Mouse (Mus musculus) G1E-ER4 (cell line): ENCODE results near the gene Gm10645. TPM values are rescaled to one million over a fixed set of nuclear protein-coding genes. Genes with fewer than 3 reads are reported as not detected.
A peak's percentile ranks its signal among the peaks of the same experiment; 100 is the strongest.

ENCODE experiments used
- GATA1 ChIP-seq: IDR thresholded peaks from one replicate; pipeline ENCODE4 v1.8.0; 2012; ENCODE audit warnings: low read length, inconsistent platforms
- polyA plus RNA-seq: library from polyadenylated mRNA; stranded (reverse); fragments of >175 nt; gene quantifications from 2 replicates; pipeline ENCODE4 v1.2.3, GENCODE M21; 2012

The Gm10645 gene
- polyA plus RNA-seq = not detected in 2 replicates

- TF ChIP-seq GATA1 = no peak
Observed at GRCm38 (mm10) chr8:83165931-83166867, at the start of gene Gm10645. Gene Gm10645, minus strand, starts transcription at chr8:83166170.

DNA sequence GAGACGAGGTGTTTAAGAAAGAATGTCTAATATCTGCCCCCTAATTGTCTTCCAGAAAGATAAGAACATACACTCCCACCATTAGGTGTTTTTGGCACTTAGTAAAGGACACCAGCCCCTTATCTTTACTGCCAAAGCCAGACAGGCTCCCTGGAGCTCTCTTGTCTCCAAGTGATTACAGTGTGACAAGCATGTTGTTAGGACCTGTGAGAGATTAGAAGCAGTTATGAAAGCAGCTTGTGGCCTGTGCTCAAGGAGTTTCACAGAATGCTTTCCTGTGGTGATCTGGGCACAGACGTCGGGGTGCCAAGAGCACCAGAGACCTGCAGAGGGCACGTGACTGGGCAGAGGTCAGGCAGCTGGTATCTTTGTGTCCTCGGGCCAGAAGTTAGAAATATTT, 49.1 kb upstream of the Gm10645 start:
- TF ChIP-seq GATA1 = peak; percentile 86

GRCm38 (mm10) chr8:83210676-83211075, 44.7 kb upstream of the Gm10645 start:
- TF ChIP-seq GATA1 = no peak

- TF ChIP-seq GATA1 = no peak
Observed at GRCm38 (mm10) chr8:83209581-83209980, 43.6 kb upstream of the Gm10645 start.

GRCm38 (mm10) chr8:83205907-83206306, 39.9 kb upstream of the Gm10645 start:
- TF ChIP-seq GATA1 = no peak

- no peak for TF ChIP-seq GATA1
Observed at GRCm38 (mm10) chr8:83202946-83203345, 37.0 kb upstream of the Gm10645 start.

- TF ChIP-seq GATA1 = no peak
Observed at GRCm38 (mm10) chr8:83200191-83201177, 34.5 kb upstream of the Gm10645 start.

GRCm38 (mm10) chr8:83199715-83200114, 33.7 kb upstream of the Gm10645 start:
- TF ChIP-seq GATA1 = no peak

DNA sequence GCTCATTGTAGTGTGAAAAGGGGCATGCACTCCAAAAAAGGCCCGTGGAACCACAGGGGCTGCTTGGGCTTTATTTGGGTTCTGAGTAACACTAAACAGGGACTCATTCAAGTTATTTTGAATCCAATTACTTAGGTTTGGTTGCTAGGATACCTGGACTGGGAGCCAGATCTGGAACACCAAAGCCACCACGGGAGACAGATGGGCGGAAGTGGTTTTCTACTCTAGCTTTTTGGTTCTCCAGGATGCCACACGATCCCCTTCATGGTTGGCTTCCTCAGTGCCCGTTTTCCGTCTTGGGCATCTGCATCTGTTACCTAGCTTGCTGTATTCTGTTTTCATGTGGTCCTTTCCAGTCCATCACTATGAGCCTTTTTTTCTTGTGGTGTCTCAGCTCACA, 30.1 kb upstream of the Gm10645 start:
- TF ChIP-seq GATA1 = no peak

- TF ChIP-seq GATA1 = no peak
Observed at GRCm38 (mm10) chr8:83189538-83190095, 23.6 kb upstream of the Gm10645 start.

GRCm38 (mm10) chr8:83187363-83187962, 21.5 kb upstream of the Gm10645 start:
- no peak for TF ChIP-seq GATA1

DNA sequence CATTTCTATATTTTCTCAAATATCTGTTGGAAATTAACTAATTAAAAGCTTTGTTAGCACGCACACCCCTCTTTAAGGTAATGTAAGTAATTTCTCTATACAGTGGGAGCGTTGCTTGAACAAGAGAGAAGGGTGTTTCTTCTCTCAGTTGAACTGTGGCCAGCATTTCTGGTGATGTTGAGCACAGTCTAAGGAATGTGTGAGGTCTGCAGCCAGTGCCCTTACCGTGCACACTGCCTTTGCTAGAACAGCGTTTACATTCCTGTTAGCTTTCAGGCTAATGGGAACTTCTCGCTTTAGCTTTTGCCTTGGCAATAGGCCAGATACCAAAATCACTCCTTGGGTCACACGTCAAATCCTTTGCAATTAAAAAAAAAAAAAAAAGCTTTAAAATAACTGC, 20.4 kb upstream of the Gm10645 start:
- no peak for TF ChIP-seq GATA1

DNA sequence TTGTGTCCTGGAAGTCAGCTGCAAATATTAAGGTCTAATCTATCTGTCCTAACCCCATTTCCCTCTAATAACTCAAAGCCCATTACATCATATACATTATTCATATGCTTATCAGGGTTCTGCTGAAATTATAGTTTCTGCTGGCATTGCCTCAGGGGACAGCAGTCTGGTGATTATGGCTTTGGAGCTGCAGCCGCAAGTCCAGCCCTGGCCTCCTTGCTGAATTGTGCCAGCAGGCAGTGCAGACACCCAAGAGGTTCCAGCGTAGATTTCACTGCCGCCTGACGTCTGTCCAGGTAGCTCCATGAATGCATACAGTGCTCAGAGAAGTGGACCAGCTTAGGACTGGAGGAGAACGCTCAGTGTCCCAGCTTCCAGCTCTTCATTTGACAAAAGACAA, 16.8 kb upstream of the Gm10645 start:
- TF ChIP-seq GATA1 = no peak

DNA sequence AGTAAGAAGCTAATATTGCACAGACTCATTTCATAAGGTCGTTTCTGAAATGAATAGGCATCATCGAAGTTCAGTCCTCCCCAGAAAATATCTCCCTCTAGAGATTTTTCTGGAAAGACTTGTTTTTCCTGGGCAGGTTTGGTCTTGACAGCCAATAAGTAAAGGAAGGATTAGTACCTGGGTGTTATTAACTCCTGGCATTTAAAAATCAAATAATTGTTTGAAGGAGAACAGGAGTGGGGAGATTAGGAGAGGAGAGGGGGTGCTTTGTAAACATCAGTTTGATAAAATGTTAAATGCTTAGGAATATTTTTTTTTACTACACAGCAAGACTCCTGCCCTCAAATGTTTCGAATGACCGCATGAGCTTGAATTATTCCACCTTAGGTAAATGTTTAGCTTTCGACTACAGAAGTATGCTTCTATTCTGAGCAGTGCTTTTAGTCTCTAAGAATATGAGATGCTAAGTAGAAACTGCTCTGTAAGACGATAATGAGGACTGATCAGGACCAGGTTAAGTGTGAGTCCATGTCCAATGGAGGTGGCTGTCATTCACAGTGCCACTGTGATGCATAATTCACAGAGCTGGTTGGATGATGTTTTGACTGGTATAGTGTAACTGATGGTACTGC, 16.0 kb upstream of the Gm10645 start:
- no peak for TF ChIP-seq GATA1

- TF ChIP-seq GATA1 = no peak
Observed at GRCm38 (mm10) chr8:83178228-83178742, 12.3 kb upstream of the Gm10645 start.
